Mouse (Mus musculus): ENCODE data around the gene Lpin1. TPM values are rescaled to one million over a fixed set of nuclear protein-coding genes. Genes with fewer than 3 reads are reported as not detected.
A peak's percentile ranks its signal among the peaks of the same experiment; 100 is the strongest.

The Lpin1 gene
- polyA plus RNA-seq, 1 experiment from 2014 or later = 3.3 TPM

GRCm38 (mm10) chr12:16562181-16562580 lies 48.6 kb downstream of the Lpin1 start:
- no peak overlapping the region for H3K27ac ChIP-seq
- no peak overlapping the region for H3K4me3 ChIP-seq
- H3K27me3 ChIP-seq (ENCODE audit: insufficient read depth, poor library complexity, severe bottlenecking) = no peaks in the 10 kb centered on the region
- no peaks in the 10 kb centered on the region for H3K4me1 ChIP-seq
- 70% methylated on average over 8 of the region's 8 CpGs for WGBS
- H3K9me3 ChIP-seq = no peaks in the 10 kb centered on the region
- no peak for DNase-seq (ENCODE audit: low spot score)
- H3K36me3 ChIP-seq = peaks cover 17% of the 10 kb centered on the region

DNA sequence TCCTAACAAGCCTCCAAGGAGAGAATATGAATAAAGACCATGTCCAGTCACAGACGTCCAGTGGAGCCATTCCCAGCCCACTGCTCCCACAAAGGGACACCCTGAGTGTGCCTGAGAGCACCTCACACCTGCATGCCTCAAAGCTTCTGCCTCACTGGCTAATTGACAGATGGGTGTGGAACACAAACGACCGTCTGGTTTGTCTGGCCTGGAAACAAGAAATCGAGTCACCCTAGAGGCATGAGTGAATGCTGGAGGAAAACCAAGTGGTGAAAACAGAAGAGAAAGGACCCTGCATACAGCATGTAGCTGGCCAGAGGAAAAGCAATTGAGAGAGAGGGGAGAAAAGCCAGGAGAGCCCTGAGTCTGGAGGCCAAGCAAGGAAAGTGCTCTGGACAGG lies 53.5 kb downstream of the Lpin1 start:
- WGBS = 69% methylated on average over 4 of the region's 4 CpGs
- Histone ChIP-seq H3K27me3 (ENCODE audit: insufficient read depth, poor library complexity, severe bottlenecking) (no peaks in the 10 kb centered on the region), H3K27ac (no peak overlapping the region), H3K36me3 (peaks cover 11% of the 10 kb centered on the region), H3K9me3 (no peaks in the 10 kb centered on the region), H3K4me3 (no peak overlapping the region), H3K4me1 (peaks cover 7% of the 10 kb centered on the region)
- DNase-seq (ENCODE audit: low spot score) = no peak

DNA sequence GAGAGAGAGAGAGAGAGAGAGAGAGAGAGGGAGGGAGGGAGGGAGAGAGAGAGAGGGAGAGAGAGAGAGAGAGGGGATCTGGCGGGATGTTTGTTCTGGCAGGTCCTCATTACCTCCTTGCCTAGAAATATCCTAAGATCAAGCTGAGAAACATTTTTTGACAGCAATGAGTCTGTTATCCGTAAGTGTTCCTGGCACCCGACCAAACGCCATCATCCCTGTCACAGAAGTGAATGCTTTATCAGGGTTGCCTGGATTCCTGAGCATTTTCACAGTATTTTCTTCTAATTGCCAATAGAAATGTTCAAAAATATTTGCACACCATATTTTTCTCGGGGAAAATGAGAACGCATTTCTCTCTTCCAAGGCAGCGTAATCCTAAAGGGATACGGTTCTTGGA lies 56.6 kb downstream of the Lpin1 start:
- no peak overlapping the region for H3K27ac ChIP-seq
- no peak for DNase-seq (ENCODE audit: low spot score)
- 68% methylated on average over 8 of the region's 8 CpGs for WGBS
- peaks cover 5% of the 10 kb centered on the region; the same call in 1 of the 2 replicates for H3K36me3 ChIP-seq
- peaks cover 24% of the 10 kb centered on the region for H3K4me1 ChIP-seq
- H3K4me3 ChIP-seq = no peak overlapping the region
- no peaks in the 10 kb centered on the region for H3K27me3 ChIP-seq (ENCODE audit: insufficient read depth, poor library complexity, severe bottlenecking)
- no peaks in the 10 kb centered on the region for H3K9me3 ChIP-seq

DNA sequence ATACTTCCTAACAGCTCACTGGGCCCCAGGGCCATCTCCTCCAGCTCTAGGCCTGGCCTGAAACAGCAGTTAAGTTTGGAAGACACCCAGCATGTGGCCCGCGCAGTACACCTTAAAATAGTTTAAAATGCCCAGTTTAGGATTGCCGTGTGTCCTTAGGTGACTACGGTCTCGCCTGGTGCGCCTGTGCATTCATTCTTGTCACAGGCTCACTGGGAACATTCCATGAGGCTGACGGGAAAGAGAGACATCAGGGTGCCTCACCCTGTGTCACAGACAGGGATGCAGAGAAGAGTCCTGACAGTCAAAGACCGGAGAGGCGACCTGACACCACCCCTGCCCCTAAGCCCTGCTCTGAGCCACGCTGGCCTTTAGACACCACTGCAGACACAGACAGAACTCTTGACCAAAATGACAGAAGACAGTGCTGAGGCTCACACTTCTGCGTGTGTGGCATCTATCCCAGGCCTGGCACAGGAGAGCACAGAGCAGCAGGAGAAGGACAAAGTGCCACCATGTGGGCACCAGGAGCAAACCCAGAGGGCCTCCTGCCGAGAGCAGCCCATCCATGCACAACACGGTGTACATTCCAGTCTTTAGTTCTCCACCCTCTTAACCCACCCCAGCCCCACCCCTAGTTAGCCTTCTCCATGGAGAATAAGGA lies 58.5 kb downstream of the Lpin1 start:
- Histone ChIP-seq H3K9me3 (no peaks in the 10 kb centered on the region), H3K27me3 (ENCODE audit: insufficient read depth, poor library complexity, severe bottlenecking) (no peaks in the 10 kb centered on the region), H3K4me1 (peaks cover 24% of the 10 kb centered on the region), H3K4me3 (no peak overlapping the region), H3K27ac (no peak overlapping the region), H3K36me3 (peaks cover 11% of the 10 kb centered on the region; the same call in 1 of the 2 replicates)
- 79% methylated on average over 13 of the region's 13 CpGs for WGBS
- no peak for DNase-seq (ENCODE audit: low spot score)

DNA sequence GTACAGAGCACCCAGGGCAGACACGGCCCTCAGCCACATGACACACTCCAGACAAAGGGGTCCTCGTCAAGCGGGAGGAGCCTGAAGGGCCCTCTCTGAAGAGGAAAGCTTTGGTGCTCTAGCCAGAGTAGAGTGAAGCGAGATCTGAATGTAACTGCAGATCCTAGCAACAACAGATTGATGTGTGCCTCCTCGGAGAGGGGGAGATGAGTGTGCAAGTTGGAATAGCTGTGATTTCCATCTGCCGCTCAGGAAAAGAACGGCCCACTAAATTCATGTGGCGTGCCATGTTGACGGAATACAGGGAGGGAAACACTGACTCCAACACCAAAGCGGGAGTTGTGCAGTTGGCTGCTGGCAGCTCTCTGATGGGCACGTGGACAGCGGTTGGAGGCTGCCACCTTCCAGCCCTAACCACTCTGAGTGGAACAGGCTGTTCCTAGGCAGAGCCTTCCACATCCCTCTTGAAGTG lies 59.7 kb downstream of the Lpin1 start:
- 65% methylated on average over 12 of the region's 12 CpGs for WGBS
- H3K27ac ChIP-seq = peak overlapping the region; percentile 62; the same call in 1 of the 2 replicates

DNA sequence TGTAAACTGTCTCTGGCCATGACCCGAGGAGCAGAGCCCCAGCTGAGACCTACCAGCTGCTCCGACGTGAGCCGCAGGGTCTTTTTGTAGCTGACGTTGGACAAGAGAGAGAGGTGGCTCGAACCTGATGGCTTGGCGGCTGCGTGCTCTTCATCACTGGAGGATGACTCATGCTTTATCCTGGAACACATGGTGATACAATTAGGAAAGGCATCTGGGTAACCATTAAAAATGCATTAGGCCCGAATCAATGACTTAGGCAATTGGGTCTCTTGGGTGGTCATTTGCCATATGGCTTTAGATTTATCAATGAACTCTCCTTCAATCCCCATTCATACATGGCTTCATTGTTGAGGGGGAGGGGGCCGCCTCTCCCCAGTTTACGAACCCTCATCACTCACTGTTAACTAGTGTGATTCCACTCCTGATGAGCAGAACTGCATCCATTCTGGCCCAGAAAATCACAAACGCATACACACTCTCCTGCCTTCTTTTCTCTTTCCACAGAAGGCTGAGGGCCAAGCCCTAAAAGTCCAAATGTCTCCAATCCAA lies 61.9 kb downstream of the Lpin1 start:
- no peak overlapping the region for H3K4me3 ChIP-seq
- no peaks in the 10 kb centered on the region for H3K27me3 ChIP-seq (ENCODE audit: insufficient read depth, poor library complexity, severe bottlenecking)
- H3K27ac ChIP-seq = no peak overlapping the region
- peaks cover 20% of the 10 kb centered on the region; the same call in 1 of the 2 replicates for H3K36me3 ChIP-seq
- WGBS = 84% methylated on average over 12 of the region's 12 CpGs
- no peak for DNase-seq (ENCODE audit: low spot score)
- no peaks in the 10 kb centered on the region for H3K9me3 ChIP-seq
- peaks cover 31% of the 10 kb centered on the region for H3K4me1 ChIP-seq

More for the DNA sequence above, 59.7 kb downstream of the Lpin1 start:
- no peak for DNase-seq (ENCODE audit: low spot score)
- no peaks in the 10 kb centered on the region for H3K27me3 ChIP-seq (ENCODE audit: insufficient read depth, poor library complexity, severe bottlenecking)
- H3K4me1 ChIP-seq = peaks cover 28% of the 10 kb centered on the region
- H3K9me3 ChIP-seq = no peaks in the 10 kb centered on the region
- H3K36me3 ChIP-seq = peaks cover 20% of the 10 kb centered on the region; the same call in 1 of the 2 replicates
- no peak overlapping the region for H3K4me3 ChIP-seq

- H3K27me3 ChIP-seq (ENCODE audit: insufficient read depth, poor library complexity, severe bottlenecking) = no peaks in the 10 kb centered on the region
- DNase-seq (ENCODE audit: low spot score) = no peak
- no peaks in the 10 kb centered on the region for H3K9me3 ChIP-seq
- no peak overlapping the region for H3K27ac ChIP-seq
- peaks cover 21% of the 10 kb centered on the region for H3K4me1 ChIP-seq
- WGBS = 80% methylated on average over 5 of the region's 5 CpGs
- no peak overlapping the region for H3K4me3 ChIP-seq
- peaks cover 30% of the 10 kb centered on the region; the same call in 1 of the 2 replicates for H3K36me3 ChIP-seq
Measured at GRCm38 (mm10) chr12:16541606-16542005, 69.2 kb downstream of the Lpin1 start.

DNA sequence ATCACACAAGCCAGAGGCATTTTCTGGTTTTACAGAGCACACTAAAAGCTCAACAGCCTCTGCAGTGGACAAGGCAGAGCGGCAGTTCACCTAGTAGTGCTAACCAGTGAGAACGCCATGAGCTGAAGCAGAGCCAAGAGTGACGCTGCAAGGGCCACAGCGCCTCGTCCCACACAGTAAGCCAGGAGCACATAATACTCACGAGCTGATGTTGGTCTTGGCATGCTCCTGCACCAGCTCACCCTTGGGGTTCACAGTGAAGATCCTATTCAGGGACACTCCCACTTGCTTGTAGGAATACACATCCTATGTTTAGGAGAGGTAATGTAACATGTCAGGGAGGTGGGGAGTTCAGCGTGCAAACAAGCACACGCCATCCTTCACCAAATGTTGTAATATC lies 70.1 kb downstream of the Lpin1 start:
- Histone ChIP-seq H3K4me1 (peaks cover 15% of the 10 kb centered on the region), H3K9me3 (no peaks in the 10 kb centered on the region), H3K27me3 (ENCODE audit: insufficient read depth, poor library complexity, severe bottlenecking) (no peaks in the 10 kb centered on the region), H3K27ac (no peak overlapping the region), H3K36me3 (peaks cover 25% of the 10 kb centered on the region; the same call in 1 of the 2 replicates), H3K4me3 (no peak overlapping the region)
- DNase-seq (ENCODE audit: low spot score) = no peak
- 88% methylated on average over 8 of the region's 8 CpGs for WGBS

GRCm38 (mm10) chr12:16539965-16540661 lies 70.7 kb downstream of the Lpin1 start:
- Histone ChIP-seq H3K4me3 (no peak overlapping the region), H3K36me3 (peaks cover 25% of the 10 kb centered on the region; the same call in 1 of the 2 replicates), H3K27me3 (ENCODE audit: insufficient read depth, poor library complexity, severe bottlenecking) (no peaks in the 10 kb centered on the region), H3K4me1 (peaks cover 15% of the 10 kb centered on the region), H3K27ac (no peak overlapping the region), H3K9me3 (no peaks in the 10 kb centered on the region)
- 81% methylated on average over 5 of the region's 5 CpGs for WGBS
- no peak for DNase-seq (ENCODE audit: low spot score)

DNA sequence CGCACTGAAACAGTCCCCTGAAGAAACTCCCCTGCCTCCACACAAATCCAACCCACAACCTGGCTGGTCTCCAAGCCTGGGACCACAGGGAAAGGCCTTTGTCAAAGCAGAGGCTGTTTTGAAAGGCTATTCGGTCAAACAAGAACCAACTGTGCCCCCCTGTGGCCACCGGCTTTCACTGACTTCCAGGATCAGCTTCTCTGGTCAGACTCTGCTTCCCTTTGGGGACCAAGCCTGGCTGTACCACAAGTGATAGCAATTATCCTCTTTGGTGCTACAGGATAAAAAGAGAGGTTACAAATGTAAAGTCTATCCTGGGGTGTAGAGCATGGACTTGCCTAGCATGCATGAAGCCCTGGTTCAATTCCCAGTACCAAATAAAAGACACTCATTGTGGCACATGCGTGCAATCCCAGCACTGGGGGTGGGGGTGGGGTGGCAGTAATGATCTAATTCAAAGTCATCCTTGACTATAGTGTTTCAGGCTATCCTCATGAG lies 77.4 kb downstream of the Lpin1 start:
- Histone ChIP-seq H3K4me3 (no peak overlapping the region), H3K27ac (peak overlapping the region; percentile 77)
- 24% methylated on average over 4 of the region's 4 CpGs for WGBS

DNA sequence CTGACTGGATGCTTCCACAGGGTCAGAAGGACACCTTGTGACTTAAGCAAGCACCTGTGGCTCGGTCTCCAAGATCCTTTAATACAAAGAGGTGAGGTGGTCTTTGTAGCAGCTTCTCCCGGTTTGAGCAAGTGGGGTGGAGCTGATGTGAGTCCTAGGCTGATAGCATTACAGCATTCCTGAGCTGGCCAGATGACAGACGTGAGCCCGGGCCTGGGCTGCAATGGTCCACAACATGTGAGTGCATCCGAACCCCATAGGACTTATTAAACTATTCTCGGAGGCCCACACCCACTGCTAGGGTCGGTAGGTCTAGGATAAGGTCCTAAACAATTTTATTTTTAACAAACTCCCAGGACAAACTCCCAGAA lies 77.9 kb downstream of the Lpin1 start:
- Histone ChIP-seq H3K27ac (peak overlapping the region; percentile 77), H3K27me3 (ENCODE audit: insufficient read depth, poor library complexity, severe bottlenecking) (no peaks in the 10 kb centered on the region), H3K9me3 (no peaks in the 10 kb centered on the region), H3K4me3 (no peak overlapping the region), H3K36me3 (0 out of 2 replicates have a peak, but pooled peaks cover 1% of the 10 kb centered on the region), H3K4me1 (peaks cover 16% of the 10 kb centered on the region)
- WGBS = 33% methylated on average over 7 of the region's 7 CpGs
- DNase-seq (ENCODE audit: low spot score) = no peak

More for the DNA sequence above, 77.4 kb downstream of the Lpin1 start:
- peak; percentile 92 for DNase-seq (ENCODE audit: low spot score)
- Histone ChIP-seq H3K36me3 (peaks cover 6% of the 10 kb centered on the region; the same call in 1 of the 2 replicates), H3K4me1 (peaks cover 19% of the 10 kb centered on the region), H3K27me3 (ENCODE audit: insufficient read depth, poor library complexity, severe bottlenecking) (no peaks in the 10 kb centered on the region), H3K9me3 (no peaks in the 10 kb centered on the region)

GRCm38 (mm10) chr12:16531956-16532859 lies 78.6 kb downstream of the Lpin1 start:
- no peaks in the 10 kb centered on the region for H3K27me3 ChIP-seq (ENCODE audit: insufficient read depth, poor library complexity, severe bottlenecking)
- no peak for DNase-seq (ENCODE audit: low spot score)
- peaks cover 10% of the 10 kb centered on the region; the same call in 1 of the 2 replicates for H3K4me1 ChIP-seq
- H3K27ac ChIP-seq = peak overlapping the region; percentile 77
- H3K36me3 ChIP-seq = no peaks in the 10 kb centered on the region
- no peak overlapping the region for H3K4me3 ChIP-seq
- H3K9me3 ChIP-seq = no peaks in the 10 kb centered on the region
- WGBS = 66% methylated on average over 15 of the region's 15 CpGs
